Mouse (Mus musculus) embryo, embryonic 9.5 days (tissue): ENCODE results near the gene Cenpp.

Experiments
- DNase-seq: peaks from one replicate; pipeline ENCODE4 v3.0.0-alpha.2; 2017; ENCODE audit errors: extremely low spot score

Cenpp gene

DNA sequence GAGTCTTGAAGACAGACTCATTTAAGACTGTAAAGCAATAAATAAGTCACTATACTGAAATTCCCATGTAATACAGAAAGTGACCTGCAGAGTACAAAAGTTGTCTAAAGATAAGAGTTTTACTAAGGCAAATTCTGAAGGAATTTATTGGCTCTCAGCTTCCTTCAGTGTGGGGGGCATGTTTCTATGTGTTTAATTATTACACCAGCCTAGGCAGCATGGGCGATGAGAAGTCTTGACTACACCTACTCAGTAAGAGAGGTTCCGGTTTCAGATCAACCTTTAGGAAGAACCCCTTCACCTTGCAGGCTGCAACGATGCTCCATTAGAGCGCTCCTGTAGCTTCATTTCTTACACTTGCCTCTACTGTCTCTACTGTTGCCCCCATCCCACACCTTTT lies 121.9 kb downstream of the Cenpp start:
- DNase-seq, result no peak

DNA sequence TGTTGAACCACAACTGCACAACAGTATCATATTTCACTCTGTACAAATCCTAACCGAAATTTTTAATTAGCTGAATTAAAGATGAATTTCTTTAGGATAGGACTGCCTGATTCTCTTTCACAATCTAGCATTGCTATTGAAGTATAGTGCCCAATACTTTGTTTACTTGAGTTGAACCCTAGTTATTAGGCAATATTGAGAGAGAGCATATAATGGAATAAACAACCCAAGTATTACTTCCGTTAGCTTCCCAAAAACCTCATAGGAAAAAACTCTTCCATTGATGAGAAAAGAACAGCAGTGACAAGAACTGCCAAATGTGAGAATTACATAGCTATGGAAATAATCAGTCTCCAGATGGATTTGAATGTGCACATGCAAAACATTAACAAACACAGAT lies 126.3 kb downstream of the Cenpp start:
- no peak for DNase-seq

DNA sequence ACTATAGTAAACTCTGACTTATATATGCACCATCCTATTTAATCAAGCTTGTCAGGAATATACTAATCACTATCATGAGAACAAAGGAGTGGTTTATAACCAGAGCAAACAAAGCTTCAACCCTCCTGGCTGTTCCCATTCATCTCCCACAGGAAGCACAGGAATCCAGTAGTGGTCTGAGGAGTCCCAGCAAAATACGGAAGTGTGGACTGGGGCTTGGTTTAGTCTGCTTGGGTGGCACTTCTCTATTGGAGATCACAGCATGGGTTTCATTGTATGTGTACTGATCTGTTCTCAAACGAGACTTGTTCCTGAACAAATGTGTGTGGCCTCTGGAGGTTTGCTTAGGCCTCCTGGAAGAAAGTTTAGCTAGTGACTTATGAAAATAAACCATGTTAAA lies 133.8 kb downstream of the Cenpp start:
- DNase-seq, result no peak

DNA sequence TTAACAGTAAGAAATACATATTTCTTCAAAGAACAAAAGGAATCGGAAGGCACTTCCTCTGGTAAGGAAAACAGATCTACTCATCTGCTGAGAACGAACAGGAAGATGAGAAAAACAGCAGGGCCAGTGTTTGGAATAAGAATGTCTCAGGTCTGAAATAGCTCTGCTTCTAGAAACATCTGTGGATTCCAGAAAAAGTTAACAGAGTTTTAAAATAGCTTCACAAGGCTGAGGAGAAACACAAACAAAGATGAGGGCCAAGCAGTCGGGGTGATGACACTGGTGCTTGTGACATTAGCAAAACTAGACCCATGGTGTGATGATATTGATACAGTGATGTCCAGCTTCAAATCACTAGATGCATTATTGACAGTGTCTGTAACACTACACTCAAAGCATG lies 145.4 kb downstream of the Cenpp start:
- DNase-seq, result no peak

DNA sequence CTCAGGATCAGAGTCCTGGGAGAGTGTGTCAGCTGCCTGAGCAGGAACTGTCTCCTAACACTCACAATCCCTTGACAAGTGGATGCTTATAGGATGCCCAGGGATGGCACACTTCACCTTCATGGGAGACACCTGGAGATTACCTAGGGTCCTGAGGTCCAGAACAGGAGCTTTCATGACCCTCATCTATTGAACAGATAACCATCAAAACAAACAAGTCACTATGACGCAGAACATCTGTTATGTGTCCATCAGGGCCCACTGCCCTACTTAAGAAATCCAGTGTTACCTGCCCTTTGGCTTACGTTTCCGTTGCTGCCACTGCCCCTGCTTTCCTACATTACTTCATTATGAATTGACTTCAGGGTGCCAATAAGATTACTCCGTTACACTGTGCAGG lies 146.8 kb downstream of the Cenpp start:
- DNase-seq, result no peak

DNA sequence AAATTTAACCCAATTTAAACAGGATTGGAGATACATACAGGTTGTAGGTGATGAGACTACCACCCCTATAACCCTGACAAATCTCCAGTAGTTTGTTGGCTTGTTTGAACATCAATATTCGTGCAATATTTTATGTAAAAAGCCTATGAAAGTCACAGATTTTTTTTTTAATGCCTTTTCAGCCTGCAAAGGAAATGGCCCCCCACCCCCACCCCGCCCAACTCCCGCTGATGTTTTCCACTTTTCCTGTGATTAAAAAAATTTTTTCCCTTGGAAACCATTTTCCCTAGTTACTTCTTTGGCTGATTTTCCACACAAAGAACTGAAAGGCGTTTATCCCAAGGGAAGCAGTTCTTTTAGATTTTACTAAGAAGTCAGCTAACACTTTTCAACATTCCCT lies 148.1 kb downstream of the Cenpp start, which contains the start of gene Ecm2:
TSS of gene Ecm2 (plus strand) at position 301 of the 400 bp plus-strand sequence.
- DNase-seq, result no peak

DNA sequence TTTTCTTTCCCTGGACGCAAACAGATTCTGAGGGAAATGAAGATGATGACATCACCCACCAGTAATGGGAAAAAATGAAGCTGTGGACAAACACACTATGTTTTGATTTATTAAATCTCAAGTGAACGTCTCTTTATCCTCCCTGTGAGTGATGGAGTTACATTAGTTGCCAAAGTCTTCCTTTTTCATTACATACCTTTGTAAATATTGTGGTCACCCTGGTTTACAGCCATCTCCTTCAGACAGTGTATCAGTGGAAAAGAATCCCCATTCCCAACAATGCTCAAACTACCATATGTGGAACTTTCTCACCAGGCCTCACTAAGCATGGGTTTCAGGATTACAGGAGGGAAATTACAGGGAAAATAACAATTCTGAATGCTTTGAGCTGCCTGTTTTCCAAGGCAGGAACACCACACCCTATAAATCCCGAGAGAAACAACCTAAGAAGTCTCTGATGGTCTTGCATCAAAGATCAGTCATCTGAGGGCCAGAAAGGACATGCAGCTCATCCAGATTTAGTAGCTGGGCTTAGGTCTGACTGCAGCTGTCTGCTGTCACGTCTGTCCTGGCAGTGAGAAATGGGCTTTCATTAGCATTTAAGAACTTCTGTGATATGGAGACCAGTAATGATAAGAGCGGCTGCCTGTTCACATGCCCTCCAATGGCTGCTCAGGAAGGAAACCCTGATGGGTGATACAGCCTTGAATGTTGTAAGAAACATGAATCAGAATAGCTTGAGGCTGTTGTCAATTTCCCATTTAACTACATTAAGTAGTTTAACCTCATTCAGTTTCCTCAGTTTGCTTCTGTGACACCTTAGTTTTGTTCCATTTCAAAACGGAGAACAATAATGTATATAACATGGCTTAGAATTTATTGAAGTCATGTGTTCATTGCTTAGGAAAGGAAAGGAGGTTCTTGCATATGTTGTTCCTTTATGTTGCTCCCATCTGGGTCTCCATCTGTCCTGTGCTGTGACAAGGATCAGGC lies 159.9 kb downstream of the Cenpp start, which contains the start of gene Tes3-ps:
TSS of gene Tes3-ps (plus strand) at position 943 of the 993 bp plus-strand sequence.
- DNase-seq, result no peak

DNA sequence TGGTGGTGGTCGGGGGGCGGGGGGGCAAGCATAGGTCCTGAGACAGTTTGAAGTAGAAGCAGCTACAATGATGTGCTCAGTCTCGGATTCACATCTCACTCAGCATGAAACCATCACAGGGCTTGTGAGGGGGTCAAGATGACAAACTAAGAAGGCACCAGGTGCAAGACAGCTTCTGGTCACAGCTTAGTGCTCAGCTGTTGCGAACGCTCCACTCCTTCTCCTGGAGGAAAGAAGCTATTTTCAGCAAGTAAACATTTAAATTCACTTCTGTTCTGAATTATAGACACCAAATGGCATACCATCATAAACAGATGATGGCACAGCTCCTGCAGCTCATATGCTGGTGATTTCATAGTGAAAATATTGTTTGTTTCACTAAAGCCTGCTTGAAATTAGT lies 167.2 kb downstream of the Cenpp start:
- no peak for DNase-seq

DNA sequence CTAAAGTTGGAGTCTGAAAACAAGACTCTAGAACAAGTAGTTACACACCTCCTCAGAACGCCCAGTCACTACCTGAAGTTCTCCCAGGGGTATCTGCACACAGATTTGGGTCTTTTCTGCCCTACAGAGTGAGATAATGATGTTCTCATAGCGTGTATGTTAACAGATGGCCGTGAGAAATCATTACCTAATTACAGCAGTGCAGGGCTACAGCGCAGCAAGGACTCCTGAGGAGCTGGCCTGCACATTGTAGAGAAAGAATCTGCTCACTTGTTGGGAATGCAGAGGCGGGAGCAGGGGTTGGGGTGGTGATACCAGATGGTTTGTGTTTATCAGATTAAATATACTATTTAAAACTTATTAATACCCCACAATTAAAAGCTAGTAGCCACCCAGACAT lies 172.0 kb downstream of the Cenpp start:
- DNase-seq, result no peak

DNA sequence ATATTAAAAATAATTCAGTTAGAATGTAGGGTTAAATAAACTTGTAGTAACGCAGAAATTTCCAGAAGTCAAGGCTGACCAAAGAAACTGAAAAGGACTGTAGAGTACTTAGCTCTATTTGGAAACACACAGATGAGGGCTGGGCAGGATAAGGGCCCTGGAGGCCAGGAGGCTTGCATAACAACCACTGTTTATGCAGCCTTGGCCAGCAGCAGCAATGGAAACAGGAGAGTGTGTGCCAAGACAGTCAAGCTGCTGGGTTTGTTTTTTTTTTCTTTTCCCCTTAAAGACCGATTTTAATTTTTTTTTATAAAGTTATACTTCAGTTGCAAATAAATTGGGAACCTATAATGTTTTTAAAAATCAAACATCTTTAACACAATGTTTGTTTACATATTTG lies 172.5 kb downstream of the Cenpp start:
- DNase-seq, result no peak

DNA sequence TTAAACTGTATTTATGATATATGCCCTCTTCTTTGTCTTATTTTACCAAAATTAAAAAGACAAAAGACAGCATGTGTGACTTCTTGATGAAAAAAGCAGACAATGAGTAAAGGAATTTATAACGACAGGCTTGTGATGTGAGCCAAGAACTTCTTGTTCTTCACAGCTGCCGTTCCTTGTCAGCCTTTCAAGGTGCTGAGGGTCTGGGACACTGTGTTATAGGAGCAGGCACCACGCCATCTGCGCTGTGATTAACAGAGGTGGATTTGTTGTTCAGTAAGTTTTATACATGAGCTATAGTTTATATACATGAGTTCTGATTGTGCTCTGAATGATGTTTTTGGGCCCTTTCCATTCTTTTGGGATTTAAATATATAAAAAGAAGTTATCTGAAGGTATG lies 173.2 kb downstream of the Cenpp start:
- no peak for DNase-seq

DNA sequence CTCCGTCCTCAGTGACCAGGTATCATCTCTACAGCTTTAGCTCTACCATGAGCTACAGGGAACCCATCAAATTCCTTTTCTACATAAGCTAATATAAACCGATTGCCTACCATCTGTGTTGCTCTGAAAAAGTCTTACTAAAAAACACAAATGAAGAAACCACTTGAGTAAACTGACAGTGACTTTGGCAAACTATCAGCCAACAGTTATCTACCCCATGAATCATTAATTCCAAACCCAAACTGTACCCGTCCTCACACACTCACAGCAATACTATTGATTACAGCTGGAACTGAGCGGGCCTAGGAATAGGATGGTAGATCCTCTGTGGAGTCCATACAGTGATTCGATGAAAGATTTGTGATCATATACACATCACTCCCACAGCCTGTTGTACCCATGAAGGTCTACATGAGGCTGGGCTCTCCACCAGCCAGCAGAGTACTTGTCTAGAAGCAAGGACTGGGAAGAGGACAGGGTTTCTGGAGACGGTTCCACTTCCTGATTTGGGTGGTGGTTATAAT lies 173.7 kb downstream of the Cenpp start:
- no peak for DNase-seq

DNA sequence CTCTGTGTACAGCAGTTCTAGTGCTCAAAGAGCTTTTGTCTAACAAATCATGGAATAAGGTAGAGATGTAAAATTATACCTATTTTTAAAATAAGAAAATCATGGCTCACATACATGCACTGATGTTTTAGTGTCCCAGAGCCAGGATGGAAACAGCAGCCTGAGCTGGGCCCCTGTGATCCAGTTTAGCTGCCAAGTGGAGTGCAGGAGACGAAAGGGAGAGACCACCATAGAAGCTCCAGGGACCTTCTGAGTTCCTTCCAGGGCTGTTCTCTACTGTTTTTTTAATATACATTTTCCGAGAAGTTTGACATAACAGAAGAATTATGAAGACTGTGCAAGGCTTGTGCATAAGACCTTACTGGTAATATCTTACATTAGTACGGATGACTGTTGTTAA lies 174.7 kb downstream of the Cenpp start:
- no peak for DNase-seq

DNA sequence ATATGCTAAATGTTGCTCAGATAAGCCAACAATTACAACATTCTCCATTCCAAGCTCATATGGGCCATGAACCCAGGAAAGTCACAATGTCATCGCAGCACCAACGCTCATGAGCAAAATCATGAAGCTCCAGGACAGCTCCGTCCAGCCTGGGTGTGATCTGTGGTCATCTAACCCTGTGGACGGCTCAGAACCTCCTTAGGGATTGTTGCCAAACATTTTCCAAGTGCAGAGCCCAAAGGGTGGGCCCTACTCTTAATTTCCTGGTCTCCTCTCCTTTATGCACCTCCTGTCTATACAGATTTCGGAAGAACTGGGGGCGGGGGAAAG lies 179.9 kb downstream of the Cenpp start:
- no peak for DNase-seq

DNA sequence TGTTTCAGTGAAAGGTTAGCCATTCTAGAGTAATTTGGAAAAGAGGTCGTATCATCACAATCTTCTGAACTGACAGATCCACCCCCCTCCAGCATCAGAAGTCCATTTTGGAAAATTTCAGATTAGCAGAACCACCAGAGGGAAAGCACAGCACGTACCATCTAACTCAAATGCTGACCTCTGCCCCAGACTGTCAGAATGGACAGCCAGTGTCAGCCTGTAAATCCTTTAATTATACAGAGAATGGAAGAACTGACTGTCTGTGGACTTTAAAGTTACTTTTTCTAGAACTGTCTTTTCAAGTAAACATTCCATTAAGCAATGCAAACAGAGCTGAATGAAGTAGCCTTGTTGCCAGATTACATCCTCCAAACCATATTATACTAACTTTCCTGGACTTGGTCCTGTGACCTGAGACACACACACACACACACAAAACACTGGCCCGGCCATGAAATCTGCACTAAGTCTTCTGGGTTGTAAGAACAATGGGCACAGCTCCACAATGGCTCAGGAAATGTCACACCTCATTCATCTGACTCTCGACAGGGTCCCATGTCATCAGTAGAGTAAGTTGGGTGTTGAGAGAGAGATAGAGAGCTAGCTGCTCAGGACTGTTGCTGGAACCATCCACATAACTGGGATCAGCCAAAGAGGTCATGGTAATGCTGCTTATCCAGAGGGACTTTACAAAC lies 180.5 kb downstream of the Cenpp start:
- DNase-seq, result no peak

DNA sequence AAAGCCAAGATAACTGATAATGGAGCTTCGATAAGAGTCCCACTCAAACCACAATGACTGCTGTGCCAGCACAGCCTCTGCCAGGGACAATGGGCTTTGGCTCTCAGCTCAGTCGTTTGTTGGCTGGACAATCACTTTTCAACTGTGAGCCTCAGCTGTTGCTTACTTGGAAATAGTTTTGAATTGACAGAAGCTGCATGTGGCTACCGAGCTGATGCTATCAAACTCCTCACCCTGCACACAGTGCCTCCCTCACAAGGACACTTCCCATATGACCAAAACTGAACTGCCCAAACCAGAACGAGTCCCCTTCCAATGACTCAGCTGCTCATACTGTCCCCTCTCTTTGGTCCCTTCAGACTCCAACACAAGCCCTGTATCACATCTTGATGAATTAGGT lies 181.8 kb downstream of the Cenpp start:
- no peak for DNase-seq

DNA sequence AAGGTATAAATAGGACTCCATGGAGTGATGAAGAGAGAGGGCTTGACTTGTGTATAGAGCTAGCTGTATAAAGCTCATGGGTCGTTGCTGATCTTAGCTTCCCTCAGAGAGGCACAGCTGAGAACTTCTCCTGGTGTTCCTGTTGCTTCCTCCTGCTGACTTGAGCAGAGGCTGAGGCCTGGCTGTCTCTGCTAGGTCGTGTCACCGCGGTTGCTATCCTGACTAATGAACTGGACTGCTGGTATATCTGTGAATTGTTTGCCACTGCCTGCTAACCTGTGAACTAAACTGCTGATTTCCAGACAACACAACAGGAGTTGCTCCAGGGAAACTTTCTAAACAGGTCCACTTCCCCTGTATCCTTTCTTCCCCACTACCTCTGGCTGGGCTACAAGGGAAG lies 182.3 kb downstream of the Cenpp start:
- DNase-seq, result no peak

DNA sequence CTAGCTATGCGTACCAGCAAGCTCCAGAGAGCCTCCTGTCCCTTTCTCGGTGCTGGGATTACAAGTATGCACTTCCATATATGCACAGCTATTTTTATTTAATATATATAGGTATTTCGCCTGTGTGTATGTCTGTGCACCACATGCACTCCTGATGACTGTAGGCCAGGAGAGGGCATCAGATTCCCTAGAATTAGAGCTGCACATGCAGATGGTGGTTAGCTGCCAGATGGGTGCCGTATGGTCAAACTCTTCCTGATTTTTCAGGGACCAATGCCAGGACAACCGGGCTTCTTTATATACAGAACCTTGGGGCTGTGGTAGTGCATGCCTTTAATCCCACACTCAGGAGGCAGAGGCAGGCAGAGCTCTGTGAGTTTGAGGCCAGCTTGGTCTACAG lies 183.6 kb downstream of the Cenpp start:
- no peak for DNase-seq

DNA sequence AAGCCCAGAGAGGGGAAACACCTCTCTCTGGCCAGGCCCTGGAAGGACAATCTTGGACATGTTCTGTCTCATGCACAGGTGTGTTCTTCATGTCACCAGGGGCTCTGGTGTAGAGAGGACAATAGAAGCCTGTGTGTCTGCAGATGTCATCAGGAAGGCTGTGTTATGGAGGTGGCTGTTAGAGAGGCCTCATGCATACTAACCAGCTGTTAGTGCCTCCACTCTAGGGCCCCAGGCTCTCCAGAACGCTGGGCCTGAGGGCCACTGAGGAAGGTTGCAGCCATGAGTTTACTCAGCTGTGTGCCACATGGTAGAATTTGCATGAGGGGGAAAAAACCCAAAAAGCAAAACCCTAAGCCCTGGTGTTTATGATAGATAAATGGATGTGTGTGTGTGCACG lies 185.0 kb downstream of the Cenpp start:
- DNase-seq, result peak; percentile 6

DNA sequence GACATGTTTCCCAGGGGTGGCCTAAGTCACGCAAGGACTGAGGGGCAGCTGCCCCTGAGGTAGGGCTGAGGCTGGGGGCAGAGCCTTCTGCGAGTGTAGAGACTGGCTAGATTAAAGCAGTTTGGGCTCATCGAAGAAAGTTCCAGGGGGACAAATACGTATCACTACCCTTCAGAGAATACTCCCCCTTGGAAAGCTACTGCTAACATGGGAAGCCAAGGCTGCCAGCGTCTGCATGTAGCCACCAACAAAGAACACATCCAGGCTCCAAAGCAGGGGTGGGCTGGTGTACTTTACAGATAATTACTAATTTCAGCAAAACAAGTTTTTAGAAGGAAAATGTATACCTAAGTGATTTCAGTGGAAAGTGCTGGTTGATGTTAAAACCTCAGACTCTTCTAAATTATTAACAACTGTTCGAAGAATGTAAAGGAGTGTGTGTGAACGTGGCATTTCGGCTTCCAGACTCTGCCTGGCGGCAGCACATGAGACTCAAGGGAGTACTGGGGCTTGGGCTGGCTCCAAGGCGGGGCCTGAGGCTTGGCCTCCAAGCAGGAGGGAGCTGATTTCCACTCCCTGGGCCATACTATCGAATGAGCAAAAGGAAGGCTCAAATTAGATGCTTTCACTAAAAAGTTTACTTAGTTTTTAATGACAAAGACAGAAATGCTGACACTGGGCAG lies 186.1 kb downstream of the Cenpp start:
- DNase-seq, result no peak

DNA sequence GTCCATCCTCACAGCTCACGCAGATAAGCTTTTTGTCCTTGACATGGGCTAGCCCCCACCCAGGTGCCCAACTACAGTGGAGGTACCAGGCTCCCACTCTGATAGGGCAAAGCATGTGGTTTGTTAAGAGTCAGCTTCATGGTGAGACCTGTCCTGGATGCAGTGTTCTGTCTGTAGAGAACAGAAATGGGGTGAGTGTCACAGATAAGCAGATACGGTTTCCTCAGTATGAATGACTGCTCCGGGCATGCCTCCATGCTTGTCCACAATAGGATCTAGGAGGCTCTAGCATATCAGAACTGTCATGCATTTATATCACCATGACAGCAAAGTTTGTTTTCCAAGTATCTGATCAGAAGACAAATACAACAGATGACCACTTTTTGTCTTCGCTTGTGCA lies 186.7 kb downstream of the Cenpp start:
- no peak for DNase-seq

DNA sequence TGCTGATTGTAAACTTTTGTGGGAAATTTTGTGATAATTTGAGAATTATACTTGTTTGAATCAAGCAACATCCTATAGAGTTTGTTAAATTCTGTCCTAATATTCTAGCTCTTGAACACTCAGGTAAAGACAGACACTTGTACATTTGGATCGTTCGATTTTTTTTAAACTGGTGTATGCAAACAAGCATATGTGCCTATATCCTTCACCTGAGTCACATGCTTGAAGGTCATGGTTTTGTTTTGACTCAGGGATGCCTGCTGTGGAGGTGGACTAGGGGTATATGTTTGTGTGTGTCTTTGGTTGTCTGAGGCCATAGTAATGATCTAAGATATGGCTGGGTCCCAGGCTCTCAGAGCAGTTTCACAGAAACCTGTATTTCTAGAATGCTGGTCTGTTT lies 189.7 kb downstream of the Cenpp start:
- DNase-seq, result no peak
